Mouse (Mus musculus) liver, postnatal 0 days (tissue): ENCODE results near the gene Sprr2a3.

ENCODE experiments used
- CTCF ChIP-seq: sonication (generic); IDR thresholded peaks from 2 replicates; pipeline ENCODE4 v1.5.1; 2016; ENCODE audit warnings: antibody characterized with exemption, low read depth
- EP300 ChIP-seq: IDR thresholded peaks from 2 replicates; pipeline ENCODE4 v1.6.1; 2016; ENCODE audit warnings: antibody characterized with exemption, low read depth, mild to moderate bottlenecking

GRCm38 (mm10) chr3:92316320-92316719 lies 31.1 kb downstream of the Sprr2a3 start, which contains the start of gene Sprr2b:
- TF ChIP-seq CTCF (no peak), EP300 (no peak)
